Mouse (Mus musculus): ENCODE data around the gene Cxcl17. TPM values are rescaled to one million over a fixed set of nuclear protein-coding genes. Genes with fewer than 3 reads are reported as not detected.
"Not testable (repeated sequence)": the region's sequence is repeated elsewhere in the genome, so short reads cannot be mapped to it uniquely, and the experiment has no call there.

Gene Cxcl17
- polyA plus RNA-seq, 1 experiment from 2014 or later, result 0.58 TPM

GRCm38 (mm10) chr7:25399028-25399427, 13.7 kb downstream of the Cxcl17 start:
- not testable (repeated sequence) for H3K36me3 ChIP-seq; H3K9ac ChIP-seq (replicated peaks); H3K9me3 ChIP-seq; H3K4me3 ChIP-seq (replicated peaks); H3K27ac ChIP-seq; H3K4me2 ChIP-seq; ATAC-seq (ENCODE audit: insufficient number of reproducible peaks, insufficient read depth, low FRiP score, low TSS enrichment, low read depth); H3K27me3 ChIP-seq
- H3K4me1 ChIP-seq (replicated peaks), result peaks cover 40% of the 10 kb centered on the region

DNA sequence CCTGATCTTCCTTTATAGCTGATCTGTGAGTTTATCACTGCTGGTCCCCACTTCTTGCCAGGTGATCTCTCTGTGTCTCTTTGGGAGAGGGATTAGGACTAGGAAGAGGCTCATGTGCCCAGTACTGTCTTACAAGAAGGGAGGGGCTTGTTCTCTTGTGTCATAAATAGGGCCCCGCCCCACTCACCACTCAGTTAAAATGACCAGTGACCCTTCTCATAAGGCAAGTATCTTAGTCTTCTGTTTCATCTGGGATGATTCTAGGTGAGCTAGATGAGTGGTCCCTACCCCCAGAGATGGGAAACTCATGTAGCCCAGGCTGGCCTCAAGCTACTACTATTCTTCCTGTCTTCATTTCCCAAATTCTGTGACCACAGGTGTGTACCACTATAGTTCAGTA, 14.1 kb downstream of the Cxcl17 start, which contains the start of gene Lipe:
Lipe (minus strand) TSS at position 101 of the 400 bp plus-strand sequence.
- Histone ChIP-seq H3K4me1 (replicated peaks) (peaks cover 44% of the 10 kb centered on the region), H3K27me3 (no peaks in the 10 kb centered on the region), H3K9me3 (no peaks in the 10 kb centered on the region), H3K4me2 (no peak within 1 kb of the TSS), H3K27ac (no peak within 1 kb of the TSS), H3K9ac (replicated peaks) (no peak within 1 kb of the TSS), H3K36me3 (no peaks in the 10 kb centered on the region), H3K4me3 (replicated peaks) (no peak within 1 kb of the TSS)
- 83% methylated on average over 1 of the region's 1 CpGs for WGBS
- no peak for ATAC-seq (ENCODE audit: insufficient number of reproducible peaks, insufficient read depth, low FRiP score, low TSS enrichment, low read depth)

DNA sequence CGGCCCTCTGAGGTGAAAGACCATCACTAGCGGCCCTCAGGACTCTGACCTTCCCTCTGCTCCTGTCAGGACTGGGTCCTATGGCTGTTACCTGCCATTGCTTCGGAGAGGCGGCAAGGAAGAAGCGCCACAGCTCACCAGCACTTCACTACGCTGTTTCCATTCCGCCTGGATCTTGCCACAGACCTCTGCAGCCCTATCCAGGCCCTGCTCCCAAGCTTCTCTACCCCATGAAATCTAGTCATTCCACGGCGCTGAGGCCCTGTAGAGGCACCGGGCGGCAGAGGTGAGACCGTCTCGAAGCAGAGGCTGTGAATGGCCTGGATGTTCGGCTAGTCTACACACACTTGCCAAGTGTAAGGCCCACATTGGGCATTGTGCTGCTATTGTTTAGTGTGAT, 16.1 kb downstream of the Cxcl17 start:
- Histone ChIP-seq H3K4me2 (peak overlapping the region; percentile 71; the same call in 1 of the 2 replicates), H3K4me3 (replicated peaks) (peak overlapping the region; percentile 61; the same call in 1 of the 2 replicates)
- WGBS, result 91% methylated on average over 14 of the region's 14 CpGs

GRCm38 (mm10) chr7:25395558-25396521, 16.8 kb downstream of the Cxcl17 start:
- peak overlapping the region; percentile 62 for H3K9ac ChIP-seq (replicated peaks)
- no peaks in the 10 kb centered on the region for H3K9me3 ChIP-seq
- H3K36me3 ChIP-seq, result no peaks in the 10 kb centered on the region
- WGBS, result 5% methylated on average over 52 of the region's 52 CpGs
- no peaks in the 10 kb centered on the region for H3K27me3 ChIP-seq
- H3K4me3 ChIP-seq (replicated peaks), result peak overlapping the region; percentile 61
- peaks cover 26% of the 10 kb centered on the region for H3K4me1 ChIP-seq (replicated peaks)
- H3K4me2 ChIP-seq, result peak overlapping the region; percentile 71
- ATAC-seq (ENCODE audit: insufficient number of reproducible peaks, insufficient read depth, low FRiP score, low TSS enrichment, low read depth), result peak; percentile 93
- peak overlapping the region; percentile 64; the same call in 1 of the 2 replicates for H3K27ac ChIP-seq

More for the DNA sequence above, 16.1 kb downstream of the Cxcl17 start:
- H3K36me3 ChIP-seq, result no peaks in the 10 kb centered on the region
- no peak overlapping the region for H3K9ac ChIP-seq (replicated peaks)
- H3K9me3 ChIP-seq, result no peaks in the 10 kb centered on the region
- no peak for ATAC-seq (ENCODE audit: insufficient number of reproducible peaks, insufficient read depth, low FRiP score, low TSS enrichment, low read depth)
- peaks cover 30% of the 10 kb centered on the region for H3K4me1 ChIP-seq (replicated peaks)
- H3K27ac ChIP-seq, result peak overlapping the region; percentile 54; the same call in 1 of the 2 replicates
- H3K27me3 ChIP-seq, result no peaks in the 10 kb centered on the region

- peak; percentile 54; the same call in 1 of the 2 replicates for ATAC-seq (ENCODE audit: insufficient number of reproducible peaks, insufficient read depth, low FRiP score, low TSS enrichment, low read depth)
- WGBS, result under 1% methylated on average over 22 of the region's 22 CpGs
- Histone ChIP-seq H3K27me3 (no peaks in the 10 kb centered on the region), H3K27ac (peak overlapping the region; percentile 64; the same call in 1 of the 2 replicates), H3K9me3 (no peaks in the 10 kb centered on the region), H3K4me3 (replicated peaks) (peak overlapping the region; percentile 61), H3K9ac (replicated peaks) (peak overlapping the region; percentile 62), H3K4me1 (replicated peaks) (peaks cover 32% of the 10 kb centered on the region), H3K36me3 (no peaks in the 10 kb centered on the region), H3K4me2 (peak overlapping the region; percentile 71)
Measured at GRCm38 (mm10) chr7:25395186-25395557, 17.5 kb downstream of the Cxcl17 start.

DNA sequence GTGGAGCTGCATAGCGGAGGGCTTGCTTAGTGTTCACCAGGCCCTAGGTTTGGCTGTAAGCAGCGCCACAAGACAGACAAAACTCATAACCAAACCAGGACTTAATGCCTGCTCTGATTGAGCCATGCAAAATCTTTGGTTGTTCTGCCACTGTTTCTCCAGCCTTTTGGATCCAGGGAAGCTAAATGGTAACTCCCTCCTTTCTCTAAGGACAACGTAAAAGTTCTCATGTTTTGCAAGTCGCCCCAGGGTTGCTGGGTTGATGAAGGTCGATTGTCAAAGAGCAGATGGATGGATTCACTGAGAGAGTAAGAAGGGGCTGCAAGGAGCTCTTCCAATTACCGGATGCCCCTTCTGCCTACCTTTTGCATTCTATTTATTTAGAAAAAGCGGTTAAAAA, 17.9 kb downstream of the Cxcl17 start:
- no peaks in the 10 kb centered on the region for H3K9me3 ChIP-seq
- no peaks in the 10 kb centered on the region for H3K27me3 ChIP-seq
- 15% methylated on average over 7 of the region's 7 CpGs for WGBS
- peaks cover 37% of the 10 kb centered on the region for H3K4me1 ChIP-seq (replicated peaks)
- H3K27ac ChIP-seq, result 0 out of 2 replicates have a peak overlapping the region, but pooled peaks have one; percentile 64
- peak overlapping the region; percentile 62 for H3K9ac ChIP-seq (replicated peaks)
- no peaks in the 10 kb centered on the region for H3K36me3 ChIP-seq
- H3K4me2 ChIP-seq, result peak overlapping the region; percentile 71
- peak overlapping the region; percentile 61 for H3K4me3 ChIP-seq (replicated peaks)
- ATAC-seq (ENCODE audit: insufficient number of reproducible peaks, insufficient read depth, low FRiP score, low TSS enrichment, low read depth), result no peak

DNA sequence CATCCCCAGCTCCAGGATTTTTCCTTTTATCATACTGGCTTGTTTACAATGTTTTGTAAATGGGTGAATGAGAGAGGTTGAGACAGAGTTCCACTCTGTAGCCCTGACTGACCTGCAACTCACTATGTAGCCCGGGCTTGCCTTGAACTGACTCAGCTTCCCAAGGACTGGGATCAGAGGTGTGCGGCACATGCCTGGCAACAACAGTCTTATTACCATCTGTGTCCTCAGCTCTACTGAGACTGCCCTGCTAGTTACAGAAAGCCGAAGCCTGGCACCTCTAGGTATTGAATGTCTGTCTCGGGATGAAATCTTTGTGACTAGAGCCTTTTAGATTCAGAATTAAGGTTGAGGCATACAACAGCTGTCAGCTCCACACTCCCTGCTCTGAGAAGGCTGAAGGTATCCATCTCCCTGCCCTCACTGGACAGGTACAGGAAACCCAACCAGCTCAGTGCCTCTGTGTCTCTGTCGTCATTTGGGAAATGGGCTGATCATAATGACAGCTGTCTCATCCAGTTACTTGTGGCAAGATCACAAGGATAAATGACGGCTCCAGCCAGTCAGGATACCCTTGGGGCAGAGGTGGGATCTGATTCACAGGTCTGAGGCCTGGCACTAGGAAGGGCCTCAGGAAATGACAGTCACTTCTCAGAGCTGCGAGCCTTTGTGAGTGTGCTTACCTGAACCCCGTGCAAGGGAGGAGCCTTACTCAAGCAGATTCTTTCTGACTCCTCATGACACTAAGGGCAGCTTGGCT, 19.1 kb downstream of the Cxcl17 start:
- H3K4me2 ChIP-seq, result peak overlapping the region; percentile 71
- 73% methylated on average over 8 of the region's 8 CpGs for WGBS

GRCm38 (mm10) chr7:25392851-25393250, 19.8 kb downstream of the Cxcl17 start:
- Histone ChIP-seq H3K4me1 (replicated peaks) (peaks cover 34% of the 10 kb centered on the region), H3K9ac (replicated peaks) (no peak overlapping the region)

More for the DNA sequence above, 19.1 kb downstream of the Cxcl17 start:
- no peaks in the 10 kb centered on the region for H3K27me3 ChIP-seq
- H3K9me3 ChIP-seq, result no peaks in the 10 kb centered on the region
- peak overlapping the region; percentile 61; the same call in 1 of the 2 replicates for H3K4me3 ChIP-seq (replicated peaks)
- no peak overlapping the region for H3K9ac ChIP-seq (replicated peaks)
- H3K36me3 ChIP-seq, result 0 out of 2 replicates have a peak, but pooled peaks cover 7% of the 10 kb centered on the region
- H3K27ac ChIP-seq, result no peak overlapping the region
- peaks cover 37% of the 10 kb centered on the region for H3K4me1 ChIP-seq (replicated peaks)
- no peak for ATAC-seq (ENCODE audit: insufficient number of reproducible peaks, insufficient read depth, low FRiP score, low TSS enrichment, low read depth)

GRCm38 (mm10) chr7:25391856-25392453, 20.7 kb downstream of the Cxcl17 start:
- WGBS, result 79% methylated on average over 2 of the region's 2 CpGs
- Histone ChIP-seq H3K27me3 (no peaks in the 10 kb centered on the region), H3K36me3 (peaks cover 24% of the 10 kb centered on the region), H3K4me3 (replicated peaks) (no peak overlapping the region), H3K4me1 (replicated peaks) (peaks cover 32% of the 10 kb centered on the region), H3K9me3 (no peaks in the 10 kb centered on the region), H3K27ac (no peak overlapping the region), H3K4me2 (no peak overlapping the region), H3K9ac (replicated peaks) (no peak overlapping the region)
- no peak for ATAC-seq (ENCODE audit: insufficient number of reproducible peaks, insufficient read depth, low FRiP score, low TSS enrichment, low read depth)

More at GRCm38 (mm10) chr7:25392851-25393250, 19.8 kb downstream of the Cxcl17 start:
- Histone ChIP-seq H3K4me2 (no peak overlapping the region), H3K9me3 (no peaks in the 10 kb centered on the region), H3K36me3 (peaks cover 15% of the 10 kb centered on the region), H3K27ac (no peak overlapping the region), H3K4me3 (replicated peaks) (no peak overlapping the region), H3K27me3 (no peaks in the 10 kb centered on the region)
- 58% methylated on average over 7 of the region's 7 CpGs for WGBS
- no peak for ATAC-seq (ENCODE audit: insufficient number of reproducible peaks, insufficient read depth, low FRiP score, low TSS enrichment, low read depth)

DNA sequence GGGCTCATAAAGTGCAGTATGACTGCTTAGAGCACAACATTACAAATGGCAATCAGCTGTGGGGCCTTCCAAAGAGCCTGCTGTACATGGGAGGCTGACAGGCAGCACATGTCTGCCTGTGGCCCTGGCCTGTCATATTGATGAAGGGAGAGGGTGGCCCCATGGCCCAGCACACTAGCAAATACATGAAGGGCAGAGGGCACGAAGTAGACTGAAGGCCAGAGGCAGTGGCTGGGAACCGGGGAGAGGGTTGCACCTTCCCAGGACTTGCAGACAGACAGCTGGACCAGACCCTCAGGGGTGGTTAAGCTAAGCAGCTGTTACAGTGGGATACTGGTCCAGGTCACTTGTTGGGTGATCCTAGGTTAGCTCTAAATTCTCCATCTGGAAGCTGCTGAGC, 21.7 kb downstream of the Cxcl17 start:
- no peak overlapping the region for H3K4me2 ChIP-seq
- WGBS, result 55% methylated on average over 2 of the region's 2 CpGs

More for the DNA sequence above, 21.7 kb downstream of the Cxcl17 start:
- no peaks in the 10 kb centered on the region for H3K9me3 ChIP-seq
- peaks cover 26% of the 10 kb centered on the region for H3K4me1 ChIP-seq (replicated peaks)
- H3K4me3 ChIP-seq (replicated peaks), result no peak overlapping the region
- H3K36me3 ChIP-seq, result peaks cover 33% of the 10 kb centered on the region
- H3K27me3 ChIP-seq, result no peaks in the 10 kb centered on the region
- H3K9ac ChIP-seq (replicated peaks), result no peak overlapping the region
- no peak for ATAC-seq (ENCODE audit: insufficient number of reproducible peaks, insufficient read depth, low FRiP score, low TSS enrichment, low read depth)
- H3K27ac ChIP-seq, result 0 out of 2 replicates have a peak overlapping the region, but pooled peaks have one; percentile 5
